Mouse (Mus musculus) CH12.LX (cell line): ENCODE results near the gene C1qtnf5.

Experiments
- CTCF ChIP-seq, 2 experiments: IDR thresholded peaks in 1 of 2; conservative IDR thresholded peaks in 1 of 2; 2 replicates each; pipeline ENCODE4 v1.5.1; 2011 to 2012; ENCODE audit warnings: low read depth in 2 of 2, low read length in 2 of 2, improper control_type of control experiment in 1 of 2, inconsistent platforms in 1 of 2, mild to moderate bottlenecking in 1 of 2, moderate library complexity in 1 of 2
- EP300 ChIP-seq: IDR thresholded peaks from 2 replicates; pipeline ENCODE4 v1.6.1; 2011; ENCODE audit warnings: low read length, improper control_type of control experiment
- POLR2A ChIP-seq: IDR thresholded peaks from 2 replicates; pipeline ENCODE4 v1.6.1; 2011; ENCODE audit warnings: low read depth, mild to moderate bottlenecking, improper control_type of control experiment, low read length
- SIN3A ChIP-seq: IDR thresholded peaks from 2 replicates; pipeline ENCODE4 v1.6.1; 2012; ENCODE audit warnings: low read length, improper control_type of control experiment, inconsistent platforms

- no peak for TF ChIP-seq POLR2A
- no peak for TF ChIP-seq CTCF (conservative IDR thresholded peaks at IDR 0.05 in 1 of 2, IDR thresholded peaks at IDR 0.05 in 1 of 2; ENCODE audit: low read depth in 2 of 2, low read length in 2 of 2)
- TF ChIP-seq EP300, result no peak
- no peak for TF ChIP-seq SIN3A
Observed at GRCm38 (mm10) chr9:44078955-44079756, 27.9 kb upstream of the C1qtnf5 start.
